Mouse (Mus musculus) testis, adult 2 months (tissue): ENCODE measurements around the gene Thop1. TPM values are rescaled to one million over a fixed set of nuclear protein-coding genes. Genes with fewer than 3 reads are reported as not detected.
"Not testable (repeated sequence)": the region's sequence is repeated elsewhere in the genome, so short reads cannot be mapped to it uniquely, and the experiment has no call there.

Source experiments
- H3K27ac ChIP-seq: fragments of 200-500 bp; 2 replicates; pipeline ENCODE4 v1.5.1; 2012; ENCODE audit warnings: low read depth, low read length; ENCODE audit not compliant: control insufficient read depth, insufficient read depth
- H3K27me3 ChIP-seq: fragments of 200-500 bp; 2 replicates; pipeline ENCODE4 v1.6.1; 2012; ENCODE audit warnings: mild to moderate bottlenecking, low read length, moderate library complexity; ENCODE audit not compliant: control insufficient read depth, insufficient read depth
- H3K36me3 ChIP-seq: fragments of 200-500 bp; 2 replicates; pipeline ENCODE4 v1.6.1; 2012; ENCODE audit warnings: mild to moderate bottlenecking, low read length; ENCODE audit not compliant: control insufficient read depth, insufficient read depth
- H3K4me1 ChIP-seq: fragments of 200-500 bp; 2 replicates; pipeline ENCODE4 v1.6.1; 2012; ENCODE audit warnings: low read length; ENCODE audit not compliant: control insufficient read depth, insufficient read depth
- H3K4me3 ChIP-seq: fragments of 200-500 bp; 2 replicates; pipeline ENCODE4 v1.5.1; 2012; ENCODE audit warnings: low read depth, mild to moderate bottlenecking, low read length, moderate library complexity, mixed read lengths; ENCODE audit not compliant: control insufficient read depth
- CTCF ChIP-seq: fragments of 200-500 bp; IDR thresholded peaks from 2 replicates; pipeline ENCODE4 v1.5.1; 2012; ENCODE audit warnings: low read depth, mild to moderate bottlenecking, inconsistent platforms, low read length, moderate library complexity; ENCODE audit not compliant: control insufficient read depth, insufficient read depth, insufficient replicate concordance
- POLR2A ChIP-seq: fragments of 200-500 bp; IDR thresholded peaks from 2 replicates; pipeline ENCODE4 v1.6.1; 2012; ENCODE audit warnings: low read depth, mild to moderate bottlenecking, inconsistent platforms, low read length, moderate library complexity; ENCODE audit not compliant: control insufficient read depth
- polyA plus RNA-seq: library from polyadenylated mRNA; depleted of rRNA; stranded (reverse); fragments of >200 nt; gene quantifications from 2 replicates; pipeline ENCODE4 v1.2.3, GENCODE M21; 2012

Thop1 gene
- polyA plus RNA-seq, 1 experiment: 318 TPM

DNA sequence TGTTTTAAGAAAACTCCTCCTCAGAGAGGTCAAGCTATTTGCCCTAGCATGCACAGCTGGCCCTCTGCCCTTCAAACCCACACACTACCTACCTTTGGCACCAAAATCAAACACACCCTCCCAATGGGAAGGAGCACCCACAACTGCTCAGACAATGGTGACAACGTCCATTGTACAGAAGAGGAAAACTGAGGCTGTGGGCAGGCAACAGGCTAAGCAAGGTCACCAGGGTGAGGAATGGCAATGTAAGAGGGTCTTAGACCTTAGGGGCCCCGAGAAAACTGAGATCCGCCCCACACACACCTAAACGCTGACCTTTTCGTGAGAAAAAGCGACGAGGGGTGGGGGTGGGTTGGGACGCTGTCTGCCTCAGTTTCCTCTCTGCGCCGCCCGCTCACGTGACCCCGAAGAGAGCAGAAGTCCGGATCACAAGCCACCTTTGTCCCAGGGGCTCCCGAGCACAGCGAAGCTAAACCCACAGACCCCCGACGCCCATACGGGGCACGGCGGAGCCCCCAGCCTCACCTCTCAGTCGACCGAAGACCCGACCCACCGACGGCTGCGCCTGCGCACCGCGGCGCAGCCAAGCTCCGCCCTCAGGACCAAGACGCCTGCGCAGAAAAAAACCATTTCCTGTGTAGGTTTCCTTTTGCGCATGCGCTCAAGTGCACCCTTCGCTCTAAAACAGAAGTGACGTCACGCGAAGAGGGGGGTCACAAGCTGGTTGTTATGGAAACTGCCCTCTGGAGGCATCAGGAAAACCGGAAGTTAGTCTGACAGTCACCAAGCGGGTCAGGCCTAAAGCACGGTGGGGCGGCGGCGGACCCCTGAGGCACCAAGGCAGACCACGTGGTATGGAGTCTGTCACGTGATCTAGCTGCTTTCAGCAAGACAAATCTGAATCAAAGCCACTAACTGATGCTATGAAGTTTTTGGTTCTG, 10.0 kb upstream of the Thop1 start, which contains the start of gene Sgta:
TSS of gene Sgta (minus strand) at position 579 of the 941 bp plus-strand sequence.
- Histone ChIP-seq H3K27me3 (no peaks in the 10 kb centered on the region), H3K27ac (peak within 1 kb of the TSS; percentile 75), H3K4me3 (peak within 1 kb of the TSS; percentile 98), H3K4me1 (peaks cover 7% of the 10 kb centered on the region), H3K36me3 (no peaks in the 10 kb centered on the region)
- TF ChIP-seq POLR2A (peak; percentile 69; the same call in 1 of the 2 replicates), CTCF (0 out of 2 replicates have a peak, but pooled peaks have one; percentile 4)

DNA sequence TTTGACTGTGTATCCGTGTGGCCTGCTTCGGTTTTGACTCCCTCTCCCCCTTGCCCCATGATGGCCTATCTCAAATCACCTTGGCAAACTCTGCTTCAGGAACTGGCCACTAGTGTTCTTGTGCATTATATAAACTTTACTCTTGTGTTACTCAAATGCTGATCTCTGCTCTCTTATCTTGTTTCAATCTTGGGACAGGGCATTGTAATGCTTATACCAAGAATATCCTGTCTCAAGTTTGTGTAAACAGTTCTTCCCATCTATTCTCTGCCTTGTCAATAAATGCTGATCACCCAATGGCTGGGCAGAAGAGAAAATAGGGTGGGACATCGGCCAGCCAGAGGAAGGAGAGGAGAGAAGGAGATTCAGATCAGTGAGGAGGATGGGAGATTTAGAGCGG, 7.1 kb upstream of the Thop1 start:
- Histone ChIP-seq H3K4me3 (no peak overlapping the region), H3K4me1 (peaks cover 9% of the 10 kb centered on the region), H3K27me3 (no peaks in the 10 kb centered on the region), H3K27ac (no peak overlapping the region), H3K36me3 (no peaks in the 10 kb centered on the region)
- TF ChIP-seq CTCF (no peak), POLR2A (no peak)

DNA sequence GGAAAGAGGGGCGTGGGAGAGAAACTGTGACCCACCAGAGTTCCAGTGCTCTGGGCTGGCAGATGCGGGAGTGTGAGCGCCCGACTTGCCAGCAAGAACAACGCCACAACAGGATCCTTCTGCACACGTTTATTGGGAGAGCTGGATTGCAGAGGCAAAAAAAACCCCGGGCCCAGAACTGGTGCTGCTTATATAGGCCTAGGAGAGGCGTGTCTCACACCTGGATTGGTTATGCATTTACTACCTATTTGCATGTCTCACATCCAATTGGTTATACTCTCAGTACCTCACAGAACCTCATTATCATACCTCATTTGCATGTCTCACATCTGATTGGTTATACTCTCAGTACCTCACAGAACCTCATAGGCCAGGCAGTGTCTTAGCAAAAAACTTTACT, 5.3 kb upstream of the Thop1 start:
- not testable (repeated sequence) for H3K36me3 ChIP-seq, H3K27me3 ChIP-seq
- Histone ChIP-seq H3K27ac (peak overlapping the region; percentile 49; the same call in 1 of the 2 replicates), H3K4me3 (peak overlapping the region; percentile 16; the same call in 1 of the 2 replicates), H3K4me1 (peaks cover 13% of the 10 kb centered on the region)

DNA sequence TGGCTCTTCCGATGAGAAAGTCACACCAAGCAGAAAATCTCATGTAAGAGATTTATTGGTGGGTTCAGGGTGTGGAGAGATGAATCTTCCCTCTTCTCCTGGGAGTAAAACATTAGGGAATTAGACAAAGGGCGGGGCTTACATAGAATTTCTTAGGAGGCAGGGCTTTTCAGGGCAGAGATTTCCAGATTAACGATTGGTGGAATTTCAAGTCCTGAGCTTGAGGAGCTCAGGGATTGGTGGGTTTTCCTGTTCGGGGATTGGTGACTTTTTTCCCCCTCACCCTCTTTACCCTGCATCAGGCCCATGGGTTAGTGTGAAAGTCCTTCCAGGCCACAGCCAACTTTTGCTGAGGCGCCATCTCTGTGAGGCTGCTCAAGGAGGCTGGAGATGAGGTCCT, 1.1 kb upstream of the Thop1 start:
- Histone ChIP-seq H3K4me1 (peaks cover 15% of the 10 kb centered on the region), H3K27me3 (no peaks in the 10 kb centered on the region), H3K36me3 (no peaks in the 10 kb centered on the region; the same call in 1 of the 2 replicates), H3K4me3 (peak overlapping the region; percentile 88), H3K27ac (peak overlapping the region; percentile 84; the same call in 1 of the 2 replicates)
- TF ChIP-seq CTCF (no peak), POLR2A (no peak)

DNA sequence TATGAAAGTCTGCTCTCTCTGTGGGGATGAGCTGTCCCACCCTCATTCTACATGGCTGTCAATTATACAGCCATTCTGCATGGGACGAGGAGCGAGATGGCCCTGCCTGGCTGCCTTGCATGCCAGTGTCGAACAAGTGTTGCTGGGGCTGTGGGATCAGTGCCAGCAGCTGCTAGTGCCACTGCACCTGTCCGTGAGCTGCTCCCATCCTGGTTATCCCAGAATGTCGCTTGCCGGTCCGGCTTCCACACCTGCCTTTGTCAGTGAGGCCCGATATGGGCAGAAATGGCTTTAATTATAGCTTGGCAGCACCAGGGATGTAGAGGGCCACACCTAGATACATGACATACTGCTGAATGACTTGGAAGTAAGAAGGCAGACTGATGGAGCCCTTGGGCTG, 2.5 kb downstream of the Thop1 start:
- Histone ChIP-seq H3K27ac (no peak overlapping the region), H3K36me3 (no peaks in the 10 kb centered on the region; the same call in none of the 2 replicates), H3K4me1 (peaks cover 13% of the 10 kb centered on the region), H3K27me3 (no peaks in the 10 kb centered on the region), H3K4me3 (no peak overlapping the region)
- TF ChIP-seq CTCF: no peak
- no peak for TF ChIP-seq POLR2A

DNA sequence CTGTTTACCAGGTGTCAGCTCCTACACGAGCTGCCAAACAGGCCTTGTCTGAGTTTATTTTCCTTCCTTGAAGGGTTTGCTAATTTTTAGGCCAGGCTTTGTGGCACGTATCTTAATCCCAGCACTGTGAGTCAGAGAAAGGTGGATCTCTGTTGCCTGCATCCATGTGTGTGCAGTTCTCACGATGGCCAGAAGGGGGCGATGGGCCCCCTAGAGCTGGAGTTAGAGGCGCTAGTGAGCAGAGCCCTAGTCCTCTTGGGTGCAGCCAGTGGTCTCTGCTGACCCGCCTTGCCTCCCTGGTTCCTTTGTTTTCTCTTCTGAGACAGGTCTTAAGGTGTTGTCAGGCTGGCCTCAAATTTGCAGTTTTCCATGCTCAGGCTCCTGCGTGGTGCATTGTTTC, 3.6 kb downstream of the Thop1 start:
- H3K4me3 ChIP-seq: no peak overlapping the region
- TF ChIP-seq CTCF: peak; percentile 82; the same call in 1 of the 2 replicates
- TF ChIP-seq POLR2A: no peak
- H3K4me1 ChIP-seq: peaks cover 8% of the 10 kb centered on the region
- H3K27me3 ChIP-seq: no peaks in the 10 kb centered on the region
- H3K27ac ChIP-seq: no peak overlapping the region
- no peaks in the 10 kb centered on the region; the same call in none of the 2 replicates for H3K36me3 ChIP-seq

DNA sequence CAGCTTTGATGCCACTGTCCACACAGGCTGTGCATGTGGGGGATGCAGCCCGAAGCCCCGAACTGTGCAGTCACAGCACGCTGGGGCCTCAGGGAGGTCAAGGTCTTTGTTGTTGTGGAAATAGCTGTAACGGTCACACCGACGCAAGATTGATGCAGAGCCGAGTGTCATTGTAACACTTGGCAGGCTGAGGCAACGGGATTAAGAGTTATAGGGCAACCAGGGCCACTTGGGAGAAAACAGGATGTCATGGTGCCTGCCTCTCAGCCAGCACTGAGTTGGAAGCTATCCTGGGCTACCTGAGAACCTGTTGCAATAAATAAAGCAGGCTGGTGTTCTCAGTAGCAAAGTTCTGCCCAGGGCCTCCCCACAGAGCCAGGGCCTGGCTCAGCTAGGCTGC, 5.9 kb downstream of the Thop1 start:
- Histone ChIP-seq H3K4me3 (no peak overlapping the region), H3K4me1 (peaks cover under 1% of the 10 kb centered on the region), H3K27me3 (no peaks in the 10 kb centered on the region), H3K36me3 (no peaks in the 10 kb centered on the region; the same call in none of the 2 replicates), H3K27ac (no peak overlapping the region)
- TF ChIP-seq POLR2A (no peak), CTCF (no peak)
